Mouse (Mus musculus): ENCODE measurements at regions not wholly inside any gene's neighbourhood (a gene's known extent, or its start where the extent isn't known, plus 50 kb on each side); places are given as distances from the start of the nearest gene placed in this dataset.

GRCm38 (mm10) chr8:113183186-113183585, 452.2 kb upstream of the Mon1b start:
- no peak for DNase-seq

GRCm38 (mm10) chr8:113190537-113190936, 444.9 kb upstream of the Mon1b start:
- no peak for DNase-seq

GRCm38 (mm10) chr8:113191537-113191936, 443.9 kb upstream of the Mon1b start:
- DNase-seq, result no peak
